Comparison of ENCODE assay signal across 21 mouse cellular contexts in genomic region chr7:45723301-45723700, GRCm38 (mm10). TPM values are rescaled to one million over a fixed set of nuclear protein-coding genes. Genes with fewer than 3 reads are reported as not detected.
DNase-seq lines count a peak whose midpoint lies in the region; ATAC-seq and TF ChIP-seq lines count a peak whose summit lies in the region.
"Had no signal": no experiment of that assay in that cellular context is flagged by ENCODE, and none has a peak within 500 bp of the region (broad histone marks: within the 10 kb centered on the region; RNA-seq: fewer than 3 reads in every experiment).

No protein-coding gene starts in this region.

- peaks cover 17% of the 10 kb centered on the region for H3K79me2 ChIP-seq in CH12.LX (replicated peaks; ENCODE audit: control insufficient read depth, extremely low read depth, insufficient read depth, poor library complexity, severe bottlenecking)

- peak overlapping the region; percentile 50; the same call in 1 of the 2 replicates for H3K4me2 ChIP-seq in intestine, embryonic 15.5 days (replicated peaks)
- H3K4me2 ChIP-seq in intestine, embryonic 16.5 days (ENCODE audit: low read depth, low read length) = no peak overlapping the region
- no peak overlapping the region for H3K4me2 ChIP-seq in CH12.LX (ENCODE audit: insufficient read depth, low read depth, poor library complexity, severe bottlenecking)
- H3K4me2 ChIP-seq: embryonic facial prominence, embryonic 13.5 days; heart, embryonic 13.5 days; hindbrain, embryonic 12.5 days had no signal

- no peak for ATAC-seq in intestine, embryonic 15.5 days
- ATAC-seq in intestine, embryonic 16.5 days = no peak
- ATAC-seq: forebrain, embryonic 14.5 days; hindbrain, postnatal 0 days had no signal

- no peak for TF ChIP-seq EP300 in CH12.LX (IDR thresholded peaks at IDR 0.05; ENCODE audit: low read length)

- no peak overlapping the region for H3K27ac ChIP-seq in cerebellum, adult 2 months (ENCODE audit: insufficient read depth, low read length)
- H3K27ac ChIP-seq in intestine, embryonic 15.5 days = no peak overlapping the region
- H3K27ac ChIP-seq in intestine, embryonic 16.5 days (ENCODE audit: low read length) = no peak overlapping the region
- H3K27ac ChIP-seq in CH12.LX (ENCODE audit: insufficient read depth, low read depth) = no peak overlapping the region
- H3K27ac ChIP-seq in small intestine, adult 2 months (ENCODE audit: insufficient read depth, low read depth, low read length) = peak overlapping the region; percentile 62
- H3K27ac ChIP-seq: embryonic facial prominence, embryonic 13.5 days; heart, embryonic 13.5 days; hindbrain, embryonic 12.5 days; hindbrain, postnatal 0 days had no signal

- H3K36me3 ChIP-seq in intestine, embryonic 15.5 days = peaks cover 47% of the 10 kb centered on the region
- peaks cover 27% of the 10 kb centered on the region for H3K36me3 ChIP-seq in intestine, embryonic 16.5 days (ENCODE audit: control insufficient read depth, insufficient read depth, low read length)
- H3K36me3 ChIP-seq in CH12.LX (replicated peaks in 1 of 2; ENCODE audit: control insufficient read depth in 1 of 2, insufficient read depth in 1 of 2, low read length in 1 of 2) = peaks cover 88 to 96% of the 10 kb centered on the region in 2 experiments
- peaks cover 49% of the 10 kb centered on the region for H3K36me3 ChIP-seq in small intestine, adult 2 months (ENCODE audit: control insufficient read depth, insufficient read depth, low read length)

- no peak overlapping the region for H3K9ac ChIP-seq in intestine, embryonic 15.5 days
- no peak overlapping the region for H3K9ac ChIP-seq in intestine, embryonic 16.5 days (ENCODE audit: low read depth, low read length)
- no peak overlapping the region for H3K9ac ChIP-seq in CH12.LX (ENCODE audit: insufficient read depth, low read depth)
- H3K9ac ChIP-seq: heart, embryonic 13.5 days; hindbrain, embryonic 12.5 days had no signal

- peaks cover 14% of the 10 kb centered on the region for H3K4me1 ChIP-seq in cerebellum, adult 2 months (ENCODE audit: control insufficient read depth, insufficient read depth, low read length)
- H3K4me1 ChIP-seq in intestine, embryonic 15.5 days (replicated peaks) = peaks cover 33% of the 10 kb centered on the region
- peaks cover 34% of the 10 kb centered on the region for H3K4me1 ChIP-seq in intestine, embryonic 16.5 days (ENCODE audit: control insufficient read depth, insufficient read depth, low read length)
- H3K4me1 ChIP-seq in CH12.LX (ENCODE audit: control insufficient read depth in 1 of 2, insufficient read depth in 2 of 2) = peaks cover 7 to 26% of the 10 kb centered on the region in 2 experiments; a peak in 3 of 4 replicates
- peaks cover 34% of the 10 kb centered on the region for H3K4me1 ChIP-seq in small intestine, adult 2 months (ENCODE audit: control insufficient read depth, insufficient read depth, insufficient read length, low read length)

- in situ Hi-C loops in CH12.LX (cut with MboI; ENCODE audit: low pct_ligation_motif_present, low pct_unique_long_range_greater_than_20kb, low sequenced_read_pairs) = no loop called here

- DNase-seq in cerebellum, adult 9-10 months = peak; percentile 23
- no peak for DNase-seq in cerebellum, adult 2 months
- no peak for DNase-seq in CH12.LX (ENCODE audit: extremely low read depth)
- DNase-seq: adrenal gland, adult 2 months; cerebellum, adult 18-20 months; cerebellum, postnatal 36 days; gastrocnemius, adult 2 months; gastrocnemius, postnatal 25 days; heart, postnatal 4 days had no signal

- H3K9me3 ChIP-seq in intestine, embryonic 15.5 days = no peaks in the 10 kb centered on the region
- H3K9me3 ChIP-seq in intestine, embryonic 16.5 days (ENCODE audit: control insufficient read depth, low read length) = no peaks in the 10 kb centered on the region
- no peaks in the 10 kb centered on the region for H3K9me3 ChIP-seq in CH12.LX (replicated peaks; ENCODE audit: low read length)
- H3K9me3 ChIP-seq: embryonic facial prominence, embryonic 13.5 days; heart, embryonic 13.5 days; hindbrain, embryonic 12.5 days had no signal

- 84% methylated on average over 4 of the region's 4 CpGs for WGBS in cerebellum, adult 2 months
- WGBS in intestine, embryonic 15.5 days = 87% methylated on average over 4 of the region's 4 CpGs
- 73% methylated on average over 4 of the region's 4 CpGs for WGBS in intestine, embryonic 16.5 days
- 81% methylated on average over 4 of the region's 4 CpGs for WGBS in small intestine, adult 2 months

- no peak for TF ChIP-seq CTCF in cerebellum, adult 2 months (IDR thresholded peaks at IDR 0.05; ENCODE audit: borderline replicate concordance, insufficient read depth, low read depth, low read length)
- TF ChIP-seq CTCF in CH12.LX (conservative IDR thresholded peaks at IDR 0.05 in 1 of 2, IDR thresholded peaks at IDR 0.05 in 1 of 2; ENCODE audit: low read depth in 2 of 2, low read length in 2 of 2) = no peak
- TF ChIP-seq CTCF in small intestine, adult 2 months (IDR thresholded peaks at IDR 0.05; ENCODE audit: extremely low read depth, insufficient read length, insufficient replicate concordance, low read depth, low read length) = no peak

- H3K27me3 ChIP-seq in cerebellum, adult 2 months (ENCODE audit: control insufficient read depth, insufficient read depth, low read length) = no peaks in the 10 kb centered on the region
- no peaks in the 10 kb centered on the region for H3K27me3 ChIP-seq in intestine, embryonic 15.5 days (replicated peaks)
- no peaks in the 10 kb centered on the region for H3K27me3 ChIP-seq in intestine, embryonic 16.5 days (replicated peaks; ENCODE audit: control insufficient read depth, insufficient read depth, low read length)
- no peaks in the 10 kb centered on the region for H3K27me3 ChIP-seq in CH12.LX (replicated peaks)
- H3K27me3 ChIP-seq in small intestine, adult 2 months (ENCODE audit: control insufficient read depth, insufficient read depth, low read length) = no peaks in the 10 kb centered on the region
- H3K27me3 ChIP-seq: embryonic facial prominence, embryonic 13.5 days; heart, embryonic 13.5 days; hindbrain, embryonic 12.5 days had no signal

- dilution Hi-C loops in CH12.LX (cut with MboI; ENCODE audit: extremely low pct_ligation_motif_present, extremely low pct_unique_long_range_greater_than_20kb, low sequenced_read_pairs) = no loop called here

- no peak overlapping the region for H3K4me3 ChIP-seq in cerebellum, adult 2 months (replicated peaks; ENCODE audit: insufficient read depth, low read depth, low read length)
- H3K4me3 ChIP-seq in intestine, embryonic 15.5 days (replicated peaks) = no peak overlapping the region
- H3K4me3 ChIP-seq in intestine, embryonic 16.5 days (ENCODE audit: low read length) = no peak overlapping the region
- H3K4me3 ChIP-seq in CH12.LX (replicated peaks in 1 of 3; ENCODE audit: low read depth in 2 of 3, low read length in 2 of 3, poor library complexity in 1 of 3) = no peak overlapping the region
- H3K4me3 ChIP-seq in small intestine, adult 2 months (ENCODE audit: low read depth, low read length) = peak overlapping the region; percentile 65
- H3K4me3 ChIP-seq: embryonic facial prominence, embryonic 13.5 days; gastrocnemius, adult 2 months; heart, embryonic 13.5 days; hindbrain, embryonic 12.5 days had no signal

- no peak for TF ChIP-seq RAD21 in CH12.LX (IDR thresholded peaks at IDR 0.05; ENCODE audit: low read depth, low read length)

- TF ChIP-seq POLR2A in cerebellum, adult 2 months (IDR thresholded peaks at IDR 0.05; ENCODE audit: borderline replicate concordance, insufficient read depth, low read length) = no peak
- 0 out of 2 replicates have a peak, but pooled peaks have one; percentile 25 for TF ChIP-seq POLR2A in CH12.LX (IDR thresholded peaks at IDR 0.05; ENCODE audit: low read depth, low read length)
- TF ChIP-seq POLR2A in small intestine, adult 2 months (IDR thresholded peaks at IDR 0.05; ENCODE audit: low read depth, low read length) = no peak

RNA-seq across cellular contexts. Expression of gene Fam83e, which starts 2.3 kb away (rescaled TPM):
- polyA plus RNA-seq in cerebellum, adult 2 months (2012; rRNA removed) = 0.25 and 0.31 TPM in 2 replicates
- polyA plus RNA-seq in intestine, embryonic 15.5 days (2015; fragmentation: Nextera tagmentation; extraction: Ambion mirVana) = 19.7 and 22.4 TPM in 2 replicates
- 30.9 and 34.2 TPM in 2 replicates for polyA plus RNA-seq in intestine, embryonic 16.5 days (2015; fragmentation: Nextera tagmentation; extraction: Ambion mirVana)
- total RNA-seq in CH12.LX (2012; rRNA removed) (1.3 and 1.4 TPM in 2 replicates), CH12.LX (2014; rRNA removed) (0.13 and 0.39 TPM in 2 replicates)
- polyA plus RNA-seq in CH12.LX (2012; ENCODE audit: insufficient read length, low read depth) = 0.40 and 0.74 TPM in 2 replicates
- polyA plus RNA-seq in small intestine, adult 2 months (2012; rRNA removed) = 64.5 and 102 TPM in 2 replicates

RNA-seq across cellular contexts. Expression of gene Spaca4, which starts 2.3 kb away (rescaled TPM):
- not detected in 2 replicates for polyA plus RNA-seq in cerebellum, adult 2 months (2012; rRNA removed)
- polyA plus RNA-seq in intestine, embryonic 15.5 days (2015; fragmentation: Nextera tagmentation; extraction: Ambion mirVana) = 0.49 and 0.74 TPM in 2 replicates
- polyA plus RNA-seq in intestine, embryonic 16.5 days (2015; fragmentation: Nextera tagmentation; extraction: Ambion mirVana) = 0.86 and 1.0 TPM in 2 replicates
- total RNA-seq in CH12.LX (2012; rRNA removed) = 0.21 TPM in 1 of 2 replicates, not detected in the other
- total RNA-seq in CH12.LX (2014; rRNA removed) = not detected in 2 replicates
- polyA plus RNA-seq in CH12.LX (2012; ENCODE audit: insufficient read length, low read depth) = 0.35 TPM in 1 of 2 replicates, not detected in the other
- 0.20 and 0.38 TPM in 2 replicates for polyA plus RNA-seq in small intestine, adult 2 months (2012; rRNA removed)
- total RNA-seq: adrenal gland, adult 2 months; adrenal gland, postnatal 4 days; gastrocnemius, adult 2 months; gastrocnemius, postnatal 25 days; granulocyte monocyte progenitor cell, adult 5-6 weeks; heart, postnatal 4 days; hindbrain, postnatal 0 days had no signal
- polyA plus RNA-seq: adrenal gland, adult 2 months; brain, embryonic 14.5 days; embryonic facial prominence, embryonic 13.5 days; forebrain, embryonic 14.5 days; heart, embryonic 13.5 days; heart, postnatal 0 days; hindbrain, embryonic 12.5 days; hindbrain, postnatal 0 days had no signal

RNA-seq across cellular contexts. Expression of gene Sphk2, which starts 5.5 kb away (rescaled TPM):
- 27.7 and 29.3 TPM in 2 replicates for polyA plus RNA-seq in cerebellum, adult 2 months (2012; rRNA removed)
- polyA plus RNA-seq in intestine, embryonic 15.5 days (2015; fragmentation: Nextera tagmentation; extraction: Ambion mirVana) = 38.1 and 41.6 TPM in 2 replicates
- polyA plus RNA-seq in intestine, embryonic 16.5 days (2015; fragmentation: Nextera tagmentation; extraction: Ambion mirVana) = 55.6 and 59.2 TPM in 2 replicates
- total RNA-seq in CH12.LX (2012; rRNA removed) = 16.6 and 19.2 TPM in 2 replicates
- 7.3 and 9.4 TPM in 2 replicates for total RNA-seq in CH12.LX (2014; rRNA removed)
- 21.8 and 22.4 TPM in 2 replicates for polyA plus RNA-seq in CH12.LX (2012; ENCODE audit: insufficient read length, low read depth)
- 87.3 and 164 TPM in 2 replicates for polyA plus RNA-seq in small intestine, adult 2 months (2012; rRNA removed)

RNA-seq across cellular contexts. Expression of gene Rpl18, which starts 8.0 kb away (rescaled TPM):
- 350 and 359 TPM in 2 replicates for polyA plus RNA-seq in cerebellum, adult 2 months (2012; rRNA removed)
- polyA plus RNA-seq in intestine, embryonic 15.5 days (2015; fragmentation: Nextera tagmentation; extraction: Ambion mirVana) = 1,110 and 1,134 TPM in 2 replicates
- polyA plus RNA-seq in intestine, embryonic 16.5 days (2015; fragmentation: Nextera tagmentation; extraction: Ambion mirVana) = 1,070 and 1,157 TPM in 2 replicates
- total RNA-seq in CH12.LX (2012; rRNA removed) (3,614 and 3,766 TPM in 2 replicates), CH12.LX (2014; rRNA removed) (3,153 and 3,204 TPM in 2 replicates)
- polyA plus RNA-seq in CH12.LX (2012; ENCODE audit: insufficient read length, low read depth) = 2,393 and 2,438 TPM in 2 replicates
- 820 and 1,370 TPM in 2 replicates for polyA plus RNA-seq in small intestine, adult 2 months (2012; rRNA removed)

RNA-seq across cellular contexts. Expression of gene Dbp, which starts 18.4 kb away (rescaled TPM):
- 222 and 239 TPM in 2 replicates for polyA plus RNA-seq in cerebellum, adult 2 months (2012; rRNA removed)
- polyA plus RNA-seq in intestine, embryonic 15.5 days (2015; fragmentation: Nextera tagmentation; extraction: Ambion mirVana) = 3.1 and 3.4 TPM in 2 replicates
- polyA plus RNA-seq in intestine, embryonic 16.5 days (2015; fragmentation: Nextera tagmentation; extraction: Ambion mirVana) = 2.3 and 3.2 TPM in 2 replicates
- total RNA-seq in CH12.LX (2012; rRNA removed) = 7.9 and 8.5 TPM in 2 replicates
- total RNA-seq in CH12.LX (2014; rRNA removed) = 11.0 and 12.4 TPM in 2 replicates
- polyA plus RNA-seq in CH12.LX (2012; ENCODE audit: insufficient read length, low read depth) = 7.2 and 10.4 TPM in 2 replicates
- 8.9 and 13.1 TPM in 2 replicates for polyA plus RNA-seq in small intestine, adult 2 months (2012; rRNA removed)

Comparison
In these comparisons a context has a peak if more than half of its experiments do, and no peak if none do; other contexts are left out.
1. RNA of gene Fam83e, which starts 2.3 kb away (polyA plus RNA-seq): 64.5 to 102 TPM in small intestine, adult 2 months, 30.9 to 34.2 TPM in intestine, embryonic 16.5 days and 19.7 to 22.4 TPM in intestine, embryonic 15.5 days; 0.40 to 0.74 TPM in CH12.LX and 0.25 to 0.31 TPM in cerebellum, adult 2 months; every median in the first group is over 10 times any median in the second.